Mouse (Mus musculus) ovary, postnatal 36 days (tissue): ENCODE measurements around the gene Med13l.
"Not testable (repeated sequence)": the region's sequence is repeated elsewhere in the genome, so short reads cannot be mapped to it uniquely, and the experiment has no call there.

Source experiments
- DNase-seq: peaks from one replicate; pipeline ENCODE4 v3.0.0; 2022; ENCODE audit warnings: low spot score, mixed read lengths

Gene Med13l

DNA sequence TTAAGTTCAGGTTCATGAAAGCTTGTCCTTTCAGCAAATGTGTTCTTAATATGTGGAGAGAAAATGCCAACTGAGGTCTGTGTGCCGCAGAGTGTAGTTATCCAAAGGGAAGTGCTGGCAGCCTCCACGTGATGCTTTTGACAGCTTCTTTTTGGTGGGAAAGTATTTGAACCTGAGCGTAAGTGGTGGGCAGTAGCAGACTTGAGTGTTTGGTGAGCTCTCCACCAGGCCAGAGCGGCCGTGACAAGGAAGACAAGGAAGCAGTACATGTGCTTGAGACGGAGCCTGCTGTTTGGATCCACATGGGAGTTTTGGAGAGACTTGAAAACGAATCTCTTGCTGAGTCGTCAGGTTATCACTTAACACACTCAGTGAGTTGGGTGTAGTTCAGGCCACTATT, 71.9 kb downstream of the Med13l start:
- no peak for DNase-seq

GRCm38 (mm10) chr5:118633106-118633505, 72.6 kb downstream of the Med13l start:
- DNase-seq = no peak

- no peak for DNase-seq
These were observed 75.2 kb downstream of the Med13l start for GRCm38 (mm10) chr5:118635476-118636187.

DNA sequence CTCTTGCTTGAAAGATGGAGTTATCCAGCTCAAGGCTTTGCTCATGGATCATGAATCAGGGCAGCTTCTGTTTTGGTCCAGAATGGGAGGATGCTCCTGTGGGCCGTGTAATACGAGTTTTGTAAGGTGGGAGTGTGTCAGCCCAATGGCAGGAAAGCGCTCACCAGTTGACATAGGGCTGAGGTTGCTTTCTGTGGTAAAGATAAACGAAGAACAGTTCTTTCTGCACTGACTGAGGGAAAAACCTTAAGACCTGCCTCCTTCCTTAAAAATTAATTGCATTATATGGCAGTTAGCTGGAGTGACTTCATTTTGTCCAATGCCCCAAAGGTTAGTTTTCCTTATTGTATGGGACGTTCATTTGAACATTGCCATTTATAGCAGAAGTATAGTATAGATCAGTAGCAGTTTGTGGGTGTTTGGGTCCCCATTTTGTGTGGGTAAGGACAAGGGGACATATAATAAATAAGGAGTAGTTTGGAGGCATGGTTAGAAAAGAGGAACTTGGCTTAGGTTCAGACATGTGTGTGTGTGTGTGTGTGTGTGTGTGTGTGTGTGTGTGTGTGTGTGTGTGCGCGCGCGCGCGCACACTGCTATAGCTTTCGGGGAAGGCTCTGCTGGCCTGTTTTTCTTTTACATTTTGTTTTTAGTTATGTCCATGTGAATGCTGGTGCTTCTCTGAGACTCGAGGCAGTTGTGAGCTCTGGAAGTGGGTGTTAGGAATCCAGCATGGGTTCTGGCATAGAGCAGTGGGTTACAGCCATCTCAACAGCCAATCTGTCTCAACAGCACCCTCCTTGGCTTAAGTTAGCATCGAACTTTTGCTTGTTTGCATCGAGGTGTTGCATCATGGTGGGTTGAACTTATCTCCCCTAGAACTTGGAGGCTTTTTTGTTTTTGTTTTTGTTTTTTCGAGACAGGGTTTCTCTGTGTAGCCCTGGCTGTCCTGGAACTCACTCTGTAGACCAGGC, 76.2 kb downstream of the Med13l start:
- DNase-seq = no peak

DNA sequence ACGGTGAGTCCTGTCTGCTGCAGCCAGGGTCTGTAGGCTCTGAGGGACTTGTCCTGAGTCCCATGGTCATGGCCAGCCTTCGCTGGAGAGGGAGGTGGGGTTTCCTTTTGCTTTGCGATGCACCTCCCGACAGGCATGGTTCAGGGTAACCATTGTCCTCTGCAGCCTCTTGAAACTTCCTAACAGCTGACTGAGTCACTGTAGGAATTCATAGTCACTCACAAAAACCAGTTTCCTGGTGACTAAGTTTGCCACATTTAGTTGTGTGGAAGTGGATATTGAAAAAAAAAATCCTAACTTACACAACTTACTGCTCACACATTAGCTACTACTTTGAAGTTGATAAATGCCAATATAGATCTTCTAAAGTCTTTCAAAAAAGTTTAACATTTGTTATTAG, 77.5 kb downstream of the Med13l start:
- DNase-seq = no peak

GRCm38 (mm10) chr5:118638534-118639109, 78.1 kb downstream of the Med13l start:
- no peak for DNase-seq

GRCm38 (mm10) chr5:118639117-118639707, 78.7 kb downstream of the Med13l start:
- DNase-seq = no peak

DNA sequence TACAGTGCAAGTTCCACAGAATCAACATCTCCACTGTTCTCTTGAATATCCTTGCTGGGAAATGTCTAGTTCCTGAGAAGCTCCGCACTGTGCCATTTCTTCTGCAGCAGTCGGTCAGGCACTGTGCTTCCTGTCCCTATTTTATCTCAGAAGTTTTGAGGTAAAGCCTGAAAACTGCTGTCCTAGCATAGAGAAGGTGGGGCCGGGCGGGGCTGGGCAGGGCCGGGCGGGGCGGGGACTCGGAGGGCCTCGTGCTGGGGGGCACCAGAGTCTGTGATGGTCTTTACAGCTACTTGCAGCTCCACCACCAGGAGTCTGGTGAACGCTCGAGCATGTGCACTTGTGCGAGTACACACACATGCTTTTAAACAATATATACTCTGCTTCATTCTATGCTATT, 83.6 kb downstream of the Med13l start:
- DNase-seq = no peak

GRCm38 (mm10) chr5:118644511-118644910, 84.0 kb downstream of the Med13l start:
- no peak for DNase-seq

- no peak for DNase-seq
These were observed 84.8 kb downstream of the Med13l start for GRCm38 (mm10) chr5:118645196-118645805.

GRCm38 (mm10) chr5:118646897-118647296, 86.4 kb downstream of the Med13l start:
- no peak for DNase-seq

DNA sequence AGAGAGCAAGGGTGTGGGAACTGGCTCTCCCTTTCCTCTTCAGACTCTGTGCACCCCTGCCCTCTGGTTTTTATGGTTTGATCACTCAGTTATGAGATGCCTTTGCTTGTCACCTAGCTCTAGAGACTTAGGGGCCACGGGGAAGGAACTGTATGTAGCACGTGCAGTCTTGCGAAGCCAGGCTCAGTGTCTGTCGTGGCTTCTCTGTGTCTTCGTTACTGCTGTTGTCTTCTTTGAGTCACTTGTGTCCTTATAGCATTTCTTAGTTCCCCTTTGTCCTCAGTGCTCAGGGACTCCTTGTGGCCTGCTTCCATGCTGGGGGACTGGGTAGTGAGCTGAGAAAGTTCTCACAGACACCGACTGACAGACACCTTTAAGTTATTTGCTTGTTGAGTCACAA, 86.9 kb downstream of the Med13l start:
- no peak for DNase-seq

DNA sequence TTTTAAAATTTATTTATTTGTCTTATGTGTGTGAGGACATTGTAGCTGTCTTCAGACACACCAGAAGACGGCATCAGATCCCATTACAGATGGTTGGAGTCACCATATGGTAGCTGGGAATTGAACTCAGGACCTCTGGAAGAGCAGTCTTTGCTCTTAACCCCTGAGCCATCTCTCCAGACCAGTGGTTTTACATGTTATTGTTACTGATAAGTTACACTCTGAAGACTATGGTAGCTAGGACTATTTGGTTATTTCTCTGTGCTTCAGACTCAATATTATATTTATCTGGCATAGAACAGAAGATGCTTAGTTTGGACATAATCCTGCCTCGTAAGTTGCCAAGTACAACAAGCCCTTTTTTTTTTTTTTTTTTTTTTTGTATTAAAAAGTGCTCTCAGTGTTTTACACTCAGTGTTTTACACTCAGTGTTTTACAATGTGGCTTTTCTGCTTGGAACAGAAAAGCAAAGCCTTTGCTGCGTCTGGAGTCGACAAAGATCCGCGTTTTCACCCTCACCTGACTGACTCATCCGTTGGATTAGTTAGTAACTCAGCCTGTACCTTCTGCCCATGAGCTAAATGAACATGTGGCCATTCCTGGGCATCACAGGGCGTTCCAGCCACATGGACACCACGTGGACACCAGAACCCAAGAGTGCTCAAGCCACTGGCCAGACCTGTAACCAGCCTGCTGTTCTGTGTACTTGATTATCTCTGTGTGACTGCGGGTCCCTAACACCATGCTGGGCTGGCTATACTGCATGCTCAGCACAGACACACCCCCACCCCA, 88.9 kb downstream of the Med13l start:
- no peak for DNase-seq

- DNase-seq = no peak
These were observed 89.6 kb downstream of the Med13l start for GRCm38 (mm10) chr5:118650007-118650548.

DNA sequence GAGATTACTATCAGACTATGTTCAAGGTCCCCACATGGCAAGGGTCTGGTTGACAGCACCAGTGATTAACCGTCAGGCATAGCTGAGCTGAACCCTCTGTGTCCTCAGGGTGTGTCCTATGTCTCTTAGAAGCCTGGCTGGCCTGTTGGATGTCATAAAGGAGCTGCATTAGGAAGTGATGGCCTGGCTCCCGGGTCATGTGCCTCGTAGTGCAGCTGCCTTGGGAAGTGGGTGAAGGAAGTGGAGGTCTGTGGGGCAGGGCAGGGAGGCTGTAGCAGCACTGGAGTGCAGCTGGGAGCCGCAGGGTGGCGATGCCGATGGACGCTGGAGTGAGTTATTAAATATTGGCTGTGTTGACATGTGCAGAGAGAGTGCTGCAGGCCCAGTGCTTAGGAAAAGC, 90.3 kb downstream of the Med13l start:
- no peak for DNase-seq

DNA sequence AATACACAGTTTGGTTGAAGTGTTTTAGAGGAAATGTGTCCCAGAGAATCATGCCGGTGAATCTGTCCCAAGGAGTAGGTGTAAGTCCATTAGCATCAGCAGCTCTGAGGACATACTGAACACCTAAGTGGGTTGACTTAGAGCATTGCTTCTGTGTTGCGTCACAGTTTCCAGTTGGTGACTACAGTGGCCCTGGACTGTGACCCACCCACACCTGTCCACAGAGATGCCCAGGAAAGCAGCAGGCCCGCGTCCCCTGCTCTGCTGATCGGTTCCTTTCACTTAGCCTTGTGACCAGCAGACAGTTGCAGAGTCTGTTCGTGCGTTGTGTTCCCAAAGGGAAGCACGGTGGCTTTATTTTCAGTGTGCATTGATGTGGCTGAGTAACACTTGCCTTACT, 92.1 kb downstream of the Med13l start:
- no peak for DNase-seq

GRCm38 (mm10) chr5:118653119-118653518, 92.6 kb downstream of the Med13l start:
- DNase-seq = not testable (repeated sequence)

GRCm38 (mm10) chr5:118654599-118654998, 94.1 kb downstream of the Med13l start:
- DNase-seq = no peak

- DNase-seq = no peak
These were observed 94.5 kb downstream of the Med13l start for GRCm38 (mm10) chr5:118655025-118655424.

DNA sequence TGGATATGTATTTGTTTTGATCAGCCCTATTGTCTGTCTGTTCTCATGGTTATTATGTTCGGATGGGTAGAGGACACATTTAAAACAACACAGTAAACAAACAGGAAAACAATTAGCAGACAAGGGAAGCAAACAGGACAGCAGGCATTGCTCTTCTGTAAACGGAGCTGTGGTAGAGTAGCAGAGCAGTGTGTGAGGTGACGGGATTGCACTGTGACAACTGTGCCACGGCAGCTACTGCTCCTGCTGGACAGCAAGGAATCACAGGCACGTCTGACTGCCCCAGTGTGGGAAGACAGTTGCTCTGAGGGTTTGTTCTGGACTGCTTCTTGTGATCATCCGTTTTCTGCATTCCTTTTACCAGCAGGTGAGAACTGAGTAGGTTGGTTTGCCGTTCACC, 94.9 kb downstream of the Med13l start:
- no peak for DNase-seq

DNA sequence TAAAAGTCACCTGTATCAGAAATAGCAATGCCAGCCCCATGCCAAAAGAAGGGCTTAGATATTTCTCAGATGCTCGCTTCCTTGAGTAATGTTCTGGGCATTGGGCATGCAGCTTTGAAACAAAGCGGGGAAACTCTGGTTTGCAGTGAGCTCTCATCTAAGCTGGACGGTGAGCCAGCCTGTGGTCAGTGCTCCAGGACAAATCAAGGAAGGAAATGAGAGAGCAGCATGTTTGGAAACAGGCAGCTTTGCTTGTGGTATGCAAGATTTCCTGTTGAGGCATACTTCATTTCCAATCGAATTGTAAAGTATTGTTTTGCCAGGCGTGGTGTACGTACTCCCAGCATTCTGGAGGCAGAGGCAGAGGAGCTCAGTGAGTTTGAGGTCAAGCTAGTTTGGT, 95.5 kb downstream of the Med13l start:
- DNase-seq = no peak
